Mouse (Mus musculus) forebrain, postnatal 0 days (tissue): Measurements from ENCODE around the gene Fhit. TPM values are rescaled to one million over a fixed set of nuclear protein-coding genes. Genes with fewer than 3 reads are reported as not detected.

Source experiments
- ATAC-seq: fragments of 200-750 bp; cut with Nextera tagmentation; 2 replicates; pipeline ENCODE4 v1.8.0; 2017; ENCODE audit warnings: mild to moderate bottlenecking, moderate library complexity
- DNase-seq: peaks from one replicate; pipeline ENCODE4 v3.0.0-alpha.2; 2015
- H3K27ac ChIP-seq: fragments of 300-500 bp; sonication (generic); 2 replicates; pipeline ENCODE4 v1.5.1; 2014; ENCODE audit warnings: low read depth, mild to moderate bottlenecking, antibody characterized with exemption, low read length, moderate library complexity, mixed read lengths
- H3K27me3 ChIP-seq: fragments of 300-500 bp; sonication (generic); 2 replicates; pipeline ENCODE4 v1.6.1; 2014; ENCODE audit warnings: mild to moderate bottlenecking, low read length, mixed read lengths; ENCODE audit not compliant: insufficient read depth
- H3K36me3 ChIP-seq: fragments of 300-500 bp; sonication (generic); 2 replicates; pipeline ENCODE4 v1.6.1; 2014; ENCODE audit warnings: mild to moderate bottlenecking, moderate library complexity; ENCODE audit not compliant: insufficient read depth
- H3K4me1 ChIP-seq: fragments of 300-500 bp; sonication (generic); 2 replicates; pipeline ENCODE4 v1.6.1; 2014; ENCODE audit warnings: antibody characterized with exemption; ENCODE audit not compliant: insufficient read depth
- H3K4me2 ChIP-seq: fragments of 300-500 bp; sonication (generic); 2 replicates; pipeline ENCODE4 v1.6.1; 2014; ENCODE audit warnings: low read depth, mild to moderate bottlenecking, moderate library complexity
- H3K4me3 ChIP-seq: fragments of 300-500 bp; sonication (generic); 2 replicates; pipeline ENCODE4 v1.5.1; 2014; ENCODE audit warnings: low read depth, low read length, mixed read lengths
- H3K9ac ChIP-seq: fragments of 300-500 bp; sonication (generic); 2 replicates; pipeline ENCODE4 v1.6.1; 2014; ENCODE audit warnings: mild to moderate bottlenecking
- H3K9me3 ChIP-seq: fragments of 300-500 bp; sonication (generic); 2 replicates; pipeline ENCODE4 v1.6.1; 2016; ENCODE audit warnings: low read length
- CTCF ChIP-seq: sonication (generic); IDR thresholded peaks from 2 replicates; pipeline ENCODE4 v1.5.1; 2016; ENCODE audit warnings: antibody characterized with exemption, control low read depth, low read depth
- WGBS: fragments of 180-500 bp; shearing (Covaris S2); extraction: QIAGEN DNeasy Blood & Tissue Kit; methylation state at CpG from one replicate; pipeline ENCODE4 v1.1.7; 2014; 5-methylcytosine and 5-hydroxymethylcytosine counted together
- polyA plus RNA-seq: library from polyadenylated mRNA; unstranded; fragments of >200 nt; fragmentation: Nextera tagmentation; extraction: Ambion mirVana; gene quantifications from 2 replicates; pipeline ENCODE4 v1.2.1, GENCODE M21; 2015
- total RNA-seq: library from RNA; depleted of rRNA; stranded (reverse); fragments of >200 nt; gene quantifications from 2 replicates; pipeline ENCODE4 v1.2.3, GENCODE M21; 2014; rRNA removed

Gene Fhit
- total and polyA plus RNA-seq, 2 experiments from 2014 or later = 8.0 to 8.9 TPM

DNA sequence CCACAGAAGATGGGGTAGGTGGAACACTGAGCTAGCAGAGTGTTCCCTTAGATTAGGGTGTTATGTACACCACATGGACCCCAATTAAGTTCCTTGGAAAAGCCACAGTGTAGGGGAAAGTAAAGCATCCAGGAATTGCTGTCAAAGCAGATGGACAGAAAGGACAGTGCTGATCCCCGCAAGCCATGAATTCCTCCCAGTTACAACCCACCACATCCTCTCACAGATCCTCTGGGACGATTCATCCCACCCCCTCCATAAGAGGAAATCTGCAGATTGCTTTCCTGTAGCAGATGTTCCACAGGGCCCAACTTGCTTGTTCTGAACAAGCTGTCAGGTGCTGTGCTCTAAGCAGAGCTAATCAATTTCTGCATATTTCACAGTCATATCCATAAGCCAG, 1644.2 kb downstream of the Fhit start:
- DNase-seq (no peak), ATAC-seq (no peak)
- Histone ChIP-seq H3K36me3 (no peaks in the 10 kb centered on the region), H3K27me3 (no peaks in the 10 kb centered on the region), H3K9me3 (no peaks in the 10 kb centered on the region), H3K9ac (no peak overlapping the region), H3K4me2 (no peak overlapping the region), H3K27ac (no peak overlapping the region), H3K4me3 (no peak overlapping the region), H3K4me1 (no peaks in the 10 kb centered on the region)
- no peak for TF ChIP-seq CTCF
- WGBS = 70% methylated on average over 2 of the region's 2 CpGs

DNA sequence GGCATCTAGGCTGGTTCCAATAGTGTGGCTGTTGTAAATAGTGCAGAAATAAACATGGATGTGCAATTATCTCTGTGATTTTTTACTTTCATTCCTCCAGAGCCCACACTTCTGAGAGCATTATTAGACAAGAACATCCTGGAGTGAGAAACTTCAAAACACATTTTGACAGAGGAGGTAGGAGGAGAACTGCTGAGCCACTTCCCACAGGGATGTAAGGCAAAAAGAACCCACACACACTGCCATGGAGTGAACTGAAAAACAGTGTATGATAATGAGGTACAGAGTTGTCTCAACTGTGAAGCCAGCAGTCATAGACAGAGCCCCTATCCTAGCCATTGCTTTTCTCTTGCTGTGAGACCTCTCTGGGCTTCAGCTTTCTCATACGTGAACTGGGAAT, 1652.2 kb downstream of the Fhit start:
- no peaks in the 10 kb centered on the region for H3K36me3 ChIP-seq

More for the DNA sequence above, 1652.2 kb downstream of the Fhit start:
- Histone ChIP-seq H3K27ac (no peak overlapping the region), H3K4me3 (no peak overlapping the region), H3K27me3 (no peaks in the 10 kb centered on the region), H3K4me2 (no peak overlapping the region), H3K9ac (no peak overlapping the region), H3K9me3 (no peaks in the 10 kb centered on the region), H3K4me1 (no peaks in the 10 kb centered on the region)
- no peak for ATAC-seq
- WGBS = 90% methylated on average over 1 of the region's 1 CpGs
- no peak for TF ChIP-seq CTCF
- DNase-seq = no peak

Other genes with a start within 250 kb of the Fhit start
- gene Gm3839, start 194.7 kb upstream of the Fhit start, total RNA-seq = 0.62 and 3.3 TPM in 2 replicates
- 1.1 and 1.2 TPM in 2 replicates for gene Gm3839, start 194.7 kb upstream of the Fhit start, polyA plus RNA-seq